Mouse (Mus musculus): ENCODE results near the gene Ctps2. TPM values are rescaled to one million over a fixed set of nuclear protein-coding genes. Genes with fewer than 3 reads are reported as not detected.

Gene Ctps2
- polyA plus RNA-seq, 1 experiment from 2014 or later = 90.0 TPM

GRCm38 (mm10) chrX:162902040-162902734, 1.1 kb downstream of the Ctps2 start:
- Histone ChIP-seq H3K9me3 (ENCODE audit: control insufficient read depth, low read length) (no peaks in the 10 kb centered on the region), H3K4me3 (ENCODE audit: low read depth, low read length) (peak overlapping the region; percentile 54), H3K36me3 (ENCODE audit: control insufficient read depth, insufficient read depth, low read length) (no peaks in the 10 kb centered on the region), H3K4me2 (ENCODE audit: low read length) (peak overlapping the region; percentile 50), H3K9ac (ENCODE audit: low read length) (peak overlapping the region; percentile 61), H3K4me1 (replicated peaks; ENCODE audit: control insufficient read depth, insufficient read depth, low read length) (no peaks in the 10 kb centered on the region), H3K27ac (ENCODE audit: low read depth) (peak overlapping the region; percentile 77), H3K27me3 (replicated peaks; ENCODE audit: control insufficient read depth, insufficient read depth, low read length) (no peaks in the 10 kb centered on the region)
- WGBS = 19% methylated on average over 29 of the region's 29 CpGs
- ATAC-seq (replicated peaks; ENCODE audit: low FRiP score, low TSS enrichment, low read depth) (peak; percentile 76), DNase-seq (ENCODE audit: low spot score) (peak; percentile 70)

GRCm38 (mm10) chrX:162907554-162907953, 6.5 kb downstream of the Ctps2 start:
- no peak for DNase-seq (ENCODE audit: low spot score)
- Histone ChIP-seq H3K36me3 (ENCODE audit: control insufficient read depth, insufficient read depth, low read length) (no peaks in the 10 kb centered on the region), H3K27me3 (replicated peaks; ENCODE audit: control insufficient read depth, insufficient read depth, low read length) (no peaks in the 10 kb centered on the region), H3K4me2 (ENCODE audit: low read length) (no peak overlapping the region), H3K9ac (ENCODE audit: low read length) (no peak overlapping the region), H3K9me3 (ENCODE audit: control insufficient read depth, low read length) (no peaks in the 10 kb centered on the region), H3K4me1 (replicated peaks; ENCODE audit: control insufficient read depth, insufficient read depth, low read length) (no peaks in the 10 kb centered on the region), H3K27ac (ENCODE audit: low read depth) (no peak overlapping the region), H3K4me3 (ENCODE audit: low read depth, low read length) (no peak overlapping the region)
- ATAC-seq (replicated peaks; ENCODE audit: low FRiP score, low TSS enrichment, low read depth) = no peak
- 58% methylated on average over 3 of the region's 3 CpGs for WGBS

- Histone ChIP-seq H3K4me1 (replicated peaks; ENCODE audit: control insufficient read depth, insufficient read depth, low read length) (no peaks in the 10 kb centered on the region), H3K9ac (ENCODE audit: low read length) (no peak overlapping the region), H3K4me3 (ENCODE audit: low read depth, low read length) (no peak overlapping the region), H3K27ac (ENCODE audit: low read depth) (no peak overlapping the region), H3K27me3 (replicated peaks; ENCODE audit: control insufficient read depth, insufficient read depth, low read length) (no peaks in the 10 kb centered on the region), H3K9me3 (ENCODE audit: control insufficient read depth, low read length) (no peaks in the 10 kb centered on the region), H3K4me2 (ENCODE audit: low read length) (no peak overlapping the region), H3K36me3 (ENCODE audit: control insufficient read depth, insufficient read depth, low read length) (0 out of 2 replicates have a peak, but pooled peaks cover 5% of the 10 kb centered on the region)
- 99% methylated on average over 3 of the region's 3 CpGs for WGBS
- ATAC-seq (replicated peaks; ENCODE audit: low FRiP score, low TSS enrichment, low read depth) = no peak
- no peak for DNase-seq (ENCODE audit: low spot score)
Observed at GRCm38 (mm10) chrX:162913651-162914050, 12.6 kb downstream of the Ctps2 start.

- Histone ChIP-seq H3K9me3 (ENCODE audit: control insufficient read depth, low read length) (no peaks in the 10 kb centered on the region), H3K9ac (ENCODE audit: low read length) (no peak overlapping the region), H3K4me3 (ENCODE audit: low read depth, low read length) (no peak overlapping the region), H3K36me3 (ENCODE audit: control insufficient read depth, insufficient read depth, low read length) (0 out of 2 replicates have a peak, but pooled peaks cover 5% of the 10 kb centered on the region), H3K4me2 (ENCODE audit: low read length) (no peak overlapping the region), H3K27ac (ENCODE audit: low read depth) (no peak overlapping the region), H3K4me1 (replicated peaks; ENCODE audit: control insufficient read depth, insufficient read depth, low read length) (no peaks in the 10 kb centered on the region), H3K27me3 (replicated peaks; ENCODE audit: control insufficient read depth, insufficient read depth, low read length) (no peaks in the 10 kb centered on the region)
- WGBS = 32% methylated on average over 5 of the region's 5 CpGs
- DNase-seq (ENCODE audit: low spot score) = peak; percentile 58
- no peak for ATAC-seq (replicated peaks; ENCODE audit: low FRiP score, low TSS enrichment, low read depth)
Observed at GRCm38 (mm10) chrX:162915697-162916096, 14.7 kb downstream of the Ctps2 start.

- no peaks in the 10 kb centered on the region for H3K27me3 ChIP-seq (replicated peaks; ENCODE audit: control insufficient read depth, insufficient read depth, low read length)
- DNase-seq (ENCODE audit: low spot score) = no peak
- H3K9ac ChIP-seq (ENCODE audit: low read length) = no peak overlapping the region
- no peak overlapping the region for H3K4me3 ChIP-seq (ENCODE audit: low read depth, low read length)
- WGBS = 76% methylated on average over 8 of the region's 8 CpGs
- H3K27ac ChIP-seq (ENCODE audit: low read depth) = no peak overlapping the region
- peaks cover 17% of the 10 kb centered on the region for H3K36me3 ChIP-seq (ENCODE audit: control insufficient read depth, insufficient read depth, low read length)
- H3K4me1 ChIP-seq (replicated peaks; ENCODE audit: control insufficient read depth, insufficient read depth, low read length) = no peaks in the 10 kb centered on the region
- no peaks in the 10 kb centered on the region for H3K9me3 ChIP-seq (ENCODE audit: control insufficient read depth, low read length)
- H3K4me2 ChIP-seq (ENCODE audit: low read length) = no peak overlapping the region
- no peak for ATAC-seq (replicated peaks; ENCODE audit: low FRiP score, low TSS enrichment, low read depth)
Observed at GRCm38 (mm10) chrX:162921487-162922125, 20.6 kb downstream of the Ctps2 start.

- Histone ChIP-seq H3K9ac (ENCODE audit: low read length) (no peak overlapping the region), H3K36me3 (ENCODE audit: control insufficient read depth, insufficient read depth, low read length) (peaks cover 20% of the 10 kb centered on the region; the same call in 1 of the 2 replicates), H3K27ac (ENCODE audit: low read depth) (no peak overlapping the region), H3K4me1 (replicated peaks; ENCODE audit: control insufficient read depth, insufficient read depth, low read length) (no peaks in the 10 kb centered on the region), H3K4me2 (ENCODE audit: low read length) (no peak overlapping the region), H3K9me3 (ENCODE audit: control insufficient read depth, low read length) (no peaks in the 10 kb centered on the region), H3K27me3 (replicated peaks; ENCODE audit: control insufficient read depth, insufficient read depth, low read length) (no peaks in the 10 kb centered on the region), H3K4me3 (ENCODE audit: low read depth, low read length) (no peak overlapping the region)
- DNase-seq (ENCODE audit: low spot score) (no peak), ATAC-seq (replicated peaks; ENCODE audit: low FRiP score, low TSS enrichment, low read depth) (no peak)
- WGBS = 92% methylated on average over 2 of the region's 2 CpGs
Observed at GRCm38 (mm10) chrX:162931467-162931866, 30.4 kb downstream of the Ctps2 start.

GRCm38 (mm10) chrX:162942027-162942426, 41.0 kb downstream of the Ctps2 start:
- Histone ChIP-seq H3K4me2 (ENCODE audit: low read length) (no peak overlapping the region), H3K4me1 (replicated peaks; ENCODE audit: control insufficient read depth, insufficient read depth, low read length) (no peaks in the 10 kb centered on the region), H3K27me3 (replicated peaks; ENCODE audit: control insufficient read depth, insufficient read depth, low read length) (no peaks in the 10 kb centered on the region), H3K9me3 (ENCODE audit: control insufficient read depth, low read length) (no peaks in the 10 kb centered on the region), H3K9ac (ENCODE audit: low read length) (no peak overlapping the region), H3K36me3 (ENCODE audit: control insufficient read depth, insufficient read depth, low read length) (no peaks in the 10 kb centered on the region), H3K27ac (ENCODE audit: low read depth) (no peak overlapping the region), H3K4me3 (ENCODE audit: low read depth, low read length) (no peak overlapping the region)
- DNase-seq (ENCODE audit: low spot score) (no peak), ATAC-seq (replicated peaks; ENCODE audit: low FRiP score, low TSS enrichment, low read depth) (no peak)
- 54% methylated on average over 1 of the region's 1 CpGs for WGBS

GRCm38 (mm10) chrX:162949811-162950439, 48.9 kb downstream of the Ctps2 start:
- DNase-seq (ENCODE audit: low spot score) (no peak), ATAC-seq (replicated peaks; ENCODE audit: low FRiP score, low TSS enrichment, low read depth) (no peak)
- Histone ChIP-seq H3K27me3 (replicated peaks; ENCODE audit: control insufficient read depth, insufficient read depth, low read length) (0 out of 2 replicates have a peak, but pooled peaks cover under 1% of the 10 kb centered on the region), H3K4me3 (ENCODE audit: low read depth, low read length) (no peak overlapping the region), H3K9ac (ENCODE audit: low read length) (no peak overlapping the region), H3K27ac (ENCODE audit: low read depth) (no peak overlapping the region), H3K36me3 (ENCODE audit: control insufficient read depth, insufficient read depth, low read length) (no peaks in the 10 kb centered on the region), H3K4me2 (ENCODE audit: low read length) (no peak overlapping the region), H3K4me1 (replicated peaks; ENCODE audit: control insufficient read depth, insufficient read depth, low read length) (no peaks in the 10 kb centered on the region), H3K9me3 (ENCODE audit: control insufficient read depth, low read length) (no peaks in the 10 kb centered on the region)
- 28% methylated on average over 3 of the region's 3 CpGs for WGBS
